Mouse (Mus musculus): ENCODE measurements around the gene Acsl4. TPM values are rescaled to one million over a fixed set of nuclear protein-coding genes. Genes with fewer than 3 reads are reported as not detected.

Gene Acsl4
- polyA plus RNA-seq, 1 experiment from 2014 or later: 19.7 TPM

DNA sequence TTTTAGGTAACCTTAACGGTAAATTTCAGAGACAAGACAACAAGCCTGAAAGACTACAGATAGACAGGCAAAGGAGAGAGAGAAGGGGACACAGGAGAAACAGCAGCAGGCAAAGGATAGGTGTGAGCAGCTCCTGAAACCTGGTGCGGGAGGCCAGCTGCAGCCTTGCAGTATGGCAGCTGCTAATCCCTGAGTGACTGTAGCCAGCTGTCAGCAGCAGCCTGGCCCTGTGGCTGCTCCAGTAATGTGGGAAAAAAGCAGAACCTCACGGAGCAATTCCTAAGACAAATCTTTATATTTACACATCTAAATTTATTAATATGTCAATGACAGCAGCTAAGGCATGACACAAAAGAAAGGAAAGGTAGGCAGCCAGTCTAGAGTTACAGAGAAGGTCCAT is 113.8 kb downstream of the Acsl4 start:
- Histone ChIP-seq H3K9ac (no peak overlapping the region), H3K27me3 (peaks cover 6% of the 10 kb centered on the region; the same call in 1 of the 2 replicates), H3K4me2 (replicated peaks) (no peak overlapping the region), H3K27ac (no peak overlapping the region), H3K4me3 (no peak overlapping the region), H3K4me1 (no peaks in the 10 kb centered on the region), H3K36me3 (no peaks in the 10 kb centered on the region), H3K9me3 (replicated peaks) (no peaks in the 10 kb centered on the region)
- WGBS: 56% methylated on average over 3 of the region's 3 CpGs
- ATAC-seq (ENCODE audit: low FRiP score): no peak

DNA sequence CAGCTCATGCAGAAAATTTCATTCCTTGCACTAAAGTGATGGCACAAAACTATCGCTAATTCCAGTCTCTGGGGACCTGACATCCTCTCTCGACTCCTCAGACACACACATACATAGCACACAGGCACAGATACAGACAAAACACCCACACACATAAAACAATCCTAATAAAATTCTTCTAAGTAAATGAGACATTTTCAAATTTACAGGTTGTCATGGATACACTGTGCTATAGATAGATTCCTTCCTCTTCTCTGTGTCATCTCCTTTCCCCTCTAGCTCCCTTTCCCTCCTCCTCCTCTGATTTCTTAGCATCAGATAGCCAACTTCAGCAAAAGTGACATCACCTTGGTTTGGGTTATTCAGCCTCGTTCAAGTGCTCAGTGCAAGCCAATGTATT is 114.3 kb downstream of the Acsl4 start:
- no peaks in the 10 kb centered on the region for H3K36me3 ChIP-seq
- ATAC-seq (ENCODE audit: low FRiP score): no peak
- WGBS: 82% methylated on average over 3 of the region's 3 CpGs
- no peak overlapping the region for H3K9ac ChIP-seq
- H3K9me3 ChIP-seq (replicated peaks): no peaks in the 10 kb centered on the region
- no peak overlapping the region for H3K4me3 ChIP-seq
- H3K4me1 ChIP-seq: no peaks in the 10 kb centered on the region
- H3K27me3 ChIP-seq: peaks cover 4% of the 10 kb centered on the region; the same call in 1 of the 2 replicates
- H3K4me2 ChIP-seq (replicated peaks): no peak overlapping the region
- H3K27ac ChIP-seq: no peak overlapping the region

Other genes starting within 250 kb of the Acsl4 start
- 0.10 TPM in 1 of 2 replicates, not detected in the other for gene Gucy2f, start 193.6 kb downstream of the Acsl4 start, polyA plus RNA-seq (2016; fragmentation: Nextera tagmentation; extraction: Ambion mirVana)
- 13.7 and 14.4 TPM in 2 replicates for gene Nxt2, start 163.8 kb downstream of the Acsl4 start, polyA plus RNA-seq (2016; fragmentation: Nextera tagmentation; extraction: Ambion mirVana)
- 26.2 and 30.2 TPM in 2 replicates for gene Kcne1l, start 84.2 kb downstream of the Acsl4 start, polyA plus RNA-seq (2016; fragmentation: Nextera tagmentation; extraction: Ambion mirVana)